Mouse (Mus musculus) stomach, postnatal 0 days (tissue): ENCODE measurements around the gene Myo7a. TPM values are rescaled to one million over a fixed set of nuclear protein-coding genes. Genes with fewer than 3 reads are reported as not detected.

Experiments
- ATAC-seq: fragments of 200-750 bp; cut with Nextera tagmentation; 2 replicates; pipeline ENCODE4 v1.8.0; 2017; ENCODE audit not compliant: low FRiP score, low TSS enrichment
- DNase-seq: peaks from one replicate; pipeline ENCODE4 v3.0.0-alpha.2; 2016; ENCODE audit warnings: low spot score
- H3K27ac ChIP-seq: fragments of 300-500 bp; sonication (generic); replicated peaks from 2 replicates; pipeline ENCODE4 v1.5.1; 2014; ENCODE audit warnings: mild to moderate bottlenecking, control low read depth
- H3K27me3 ChIP-seq: fragments of 300-500 bp; sonication (generic); 2 replicates; pipeline ENCODE4 v1.6.1; 2014; ENCODE audit warnings: low read length; ENCODE audit not compliant: control insufficient read depth, insufficient read depth
- H3K36me3 ChIP-seq: fragments of 300-500 bp; sonication (generic); 2 replicates; pipeline ENCODE4 v1.6.1; 2014; ENCODE audit warnings: low read length, mixed read lengths; ENCODE audit not compliant: control insufficient read depth, insufficient read depth
- H3K4me1 ChIP-seq: fragments of 300-500 bp; sonication (generic); replicated peaks from 2 replicates; pipeline ENCODE4 v1.6.1; 2014; ENCODE audit warnings: antibody characterized with exemption; ENCODE audit not compliant: control insufficient read depth, insufficient read depth
- H3K4me2 ChIP-seq: fragments of 300-500 bp; sonication (generic); replicated peaks from 2 replicates; pipeline ENCODE4 v1.6.1; 2014; ENCODE audit warnings: low read depth, mild to moderate bottlenecking, control low read depth, moderate library complexity
- H3K4me3 ChIP-seq: fragments of 300-500 bp; sonication (generic); 2 replicates; pipeline ENCODE4 v1.5.1; 2014; ENCODE audit warnings: low read depth, low read length, control low read depth
- H3K9ac ChIP-seq: fragments of 300-500 bp; sonication (generic); 2 replicates; pipeline ENCODE4 v1.6.1; 2014; ENCODE audit warnings: mild to moderate bottlenecking, low read length, control low read depth, mixed read lengths
- H3K9me3 ChIP-seq: fragments of 300-500 bp; sonication (generic); 2 replicates; pipeline ENCODE4 v1.6.1; 2016; ENCODE audit warnings: low read length; ENCODE audit not compliant: control insufficient read depth
- CTCF ChIP-seq: IDR thresholded peaks from 2 replicates; pipeline ENCODE4 v1.5.1; 2016; ENCODE audit warnings: antibody characterized with exemption, low read depth, mild to moderate bottlenecking, moderate library complexity
- EP300 ChIP-seq: optimal IDR thresholded peaks from 2 replicates; pipeline ENCODE3; 2016; ENCODE audit warnings: antibody characterized with exemption
- WGBS: fragments of 180-500 bp; shearing (Covaris S2); extraction: QIAGEN DNeasy Blood & Tissue Kit; methylation state at CpG from one replicate; pipeline ENCODE4 v1.1.7; 2014; 5-methylcytosine and 5-hydroxymethylcytosine counted together
- polyA plus RNA-seq: library from polyadenylated mRNA; unstranded; fragments of >200 nt; fragmentation: Nextera tagmentation; extraction: Ambion mirVana; gene quantifications from 2 replicates; pipeline ENCODE4 v1.2.1, GENCODE M21; 2015

Gene Myo7a
- polyA plus RNA-seq, 1 experiment from 2014 or later = 2.4 TPM

DNA sequence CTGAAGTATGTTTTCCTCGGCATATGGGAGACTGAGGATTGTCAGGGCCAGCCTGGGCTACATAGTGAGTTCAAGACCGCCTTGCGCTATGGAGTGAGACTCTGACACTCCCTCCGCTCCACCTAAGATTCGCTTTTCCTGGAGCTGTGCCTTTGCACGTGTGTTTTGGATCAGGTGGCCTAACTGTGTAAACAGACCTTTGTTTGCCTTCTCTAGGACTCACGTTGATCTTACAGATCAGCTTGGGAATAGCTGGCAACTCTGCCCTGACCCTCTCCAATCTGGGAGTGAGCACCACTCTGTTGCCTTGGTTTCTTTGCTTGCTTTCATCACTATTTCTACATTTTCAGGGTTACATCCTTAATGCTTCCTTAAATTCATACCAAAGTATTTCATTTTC lies 116.7 kb downstream of the Myo7a start:
- Histone ChIP-seq H3K9me3 (no peaks in the 10 kb centered on the region), H3K4me3 (no peak overlapping the region), H3K4me2 (no peak overlapping the region), H3K9ac (no peak overlapping the region), H3K27ac (no peak overlapping the region), H3K4me1 (no peaks in the 10 kb centered on the region), H3K27me3 (no peaks in the 10 kb centered on the region), H3K36me3 (no peaks in the 10 kb centered on the region)
- ATAC-seq = peak; percentile 85
- DNase-seq = peak; percentile 57
- 60% methylated on average over 7 of the region's 7 CpGs for WGBS
- TF ChIP-seq EP300 = no peak
- no peak for TF ChIP-seq CTCF

Other genes with a start within 250 kb of the Myo7a start
- gene Gdpd4, start 199.6 kb downstream of the Myo7a start, polyA plus RNA-seq = not detected in 2 replicates
- 0.57 and 0.65 TPM in 2 replicates for gene Omp, start 26.0 kb upstream of the Myo7a start, polyA plus RNA-seq
- gene Capn5, start 58.8 kb upstream of the Myo7a start, polyA plus RNA-seq = 13.2 and 16.6 TPM in 2 replicates
- 0.23 and 0.25 TPM in 2 replicates for gene B3gnt6, start 80.0 kb upstream of the Myo7a start, polyA plus RNA-seq
- gene Acer3, start 201.7 kb upstream of the Myo7a start, polyA plus RNA-seq = 37.7 and 39.3 TPM in 2 replicates
- gene Tsku, start 241.8 kb upstream of the Myo7a start, polyA plus RNA-seq = 29.9 and 34.0 TPM in 2 replicates